Mouse (Mus musculus) NIH3T3 (cell line): ENCODE data around the gene Trmt6.

Source experiments
- DNase-seq: peaks from one replicate; pipeline ENCODE4 v3.0.0-alpha.2; 2012; ENCODE audit warnings: low read depth

Trmt6 gene

GRCm38 (mm10) chr2:132815608-132816314 is at the start of gene Trmt6, which contains the start of gene Mcm8:
TSS of gene Trmt6 (minus strand) at chr2:132816055.
TSS of gene Mcm8 (plus strand) at chr2:132816141.
- peak; percentile 98 for DNase-seq

GRCm38 (mm10) chr2:132863325-132863724 is 47.5 kb upstream of the Trmt6 start:
- no peak for DNase-seq

GRCm38 (mm10) chr2:132861456-132861855 is 45.6 kb upstream of the Trmt6 start:
- no peak for DNase-seq

- DNase-seq, result peak; percentile 25
Measured at GRCm38 (mm10) chr2:132860435-132860834, 44.6 kb upstream of the Trmt6 start.

GRCm38 (mm10) chr2:132856333-132856732 is 40.5 kb upstream of the Trmt6 start:
- DNase-seq, result peak; percentile 10

GRCm38 (mm10) chr2:132853051-132853450 is 37.2 kb upstream of the Trmt6 start:
- no peak for DNase-seq

- DNase-seq, result no peak
Measured at GRCm38 (mm10) chr2:132849141-132849540, 33.3 kb upstream of the Trmt6 start.

- DNase-seq, result no peak
Measured at GRCm38 (mm10) chr2:132848361-132848760, 32.5 kb upstream of the Trmt6 start.

GRCm38 (mm10) chr2:132847581-132847980 is 31.7 kb upstream of the Trmt6 start:
- peak; percentile 9 for DNase-seq

- DNase-seq, result peak; percentile 98
Measured at GRCm38 (mm10) chr2:132846407-132847358, 30.8 kb upstream of the Trmt6 start, which contains the start of gene Crls1. TSS of gene Crls1 (plus strand) at chr2:132846666.

GRCm38 (mm10) chr2:132841071-132841470 is 25.2 kb upstream of the Trmt6 start:
- DNase-seq, result no peak

- DNase-seq, result no peak
Measured at GRCm38 (mm10) chr2:132802976-132803375, 12.9 kb downstream of the Trmt6 start.

GRCm38 (mm10) chr2:132794204-132794586 is 21.7 kb downstream of the Trmt6 start:
- DNase-seq, result no peak

GRCm38 (mm10) chr2:132793441-132794203 is 22.2 kb downstream of the Trmt6 start:
- no peak for DNase-seq

- DNase-seq, result no peak
Measured at GRCm38 (mm10) chr2:132784039-132784438, 31.8 kb downstream of the Trmt6 start.

- peak; percentile 95 for DNase-seq
Measured at GRCm38 (mm10) chr2:132781439-132782068, 34.3 kb downstream of the Trmt6 start.

- DNase-seq, result no peak
Measured at GRCm38 (mm10) chr2:132780978-132781377, 34.9 kb downstream of the Trmt6 start, which contains the start of gene Chgb. TSS of gene Chgb (plus strand) at chr2:132781278.

- peak; percentile 33 for DNase-seq
Measured at GRCm38 (mm10) chr2:132770822-132771221, 45.0 kb downstream of the Trmt6 start.

GRCm38 (mm10) chr2:132757911-132758310 is 57.9 kb downstream of the Trmt6 start:
- DNase-seq, result no peak
